Mouse (Mus musculus) layer of hippocampus, postnatal 25 days (tissue): ENCODE measurements around the gene Smc3. TPM values are rescaled to one million over a fixed set of nuclear protein-coding genes. Genes with fewer than 3 reads are reported as not detected.
"Not testable (repeated sequence)": the region's sequence is repeated elsewhere in the genome, so short reads cannot be mapped to it uniquely, and the experiment has no call there.

Experiments
- DNase-seq, 2 experiments: peaks; one replicate each; pipeline ENCODE4 v3.0.0; 2022; ENCODE audit warnings: mixed read lengths in 2 of 2, low spot score in 1 of 2; ENCODE audit errors: extremely low spot score in 1 of 2
- total RNA-seq, 2 experiments: library from RNA; stranded (reverse); gene quantifications; 2 replicates each; pipeline ENCODE4 v1.2.3; 2021

Gene Smc3
- total RNA-seq, 2 experiments from 2014 or later = 37.7 to 42.4 TPM

DNA sequence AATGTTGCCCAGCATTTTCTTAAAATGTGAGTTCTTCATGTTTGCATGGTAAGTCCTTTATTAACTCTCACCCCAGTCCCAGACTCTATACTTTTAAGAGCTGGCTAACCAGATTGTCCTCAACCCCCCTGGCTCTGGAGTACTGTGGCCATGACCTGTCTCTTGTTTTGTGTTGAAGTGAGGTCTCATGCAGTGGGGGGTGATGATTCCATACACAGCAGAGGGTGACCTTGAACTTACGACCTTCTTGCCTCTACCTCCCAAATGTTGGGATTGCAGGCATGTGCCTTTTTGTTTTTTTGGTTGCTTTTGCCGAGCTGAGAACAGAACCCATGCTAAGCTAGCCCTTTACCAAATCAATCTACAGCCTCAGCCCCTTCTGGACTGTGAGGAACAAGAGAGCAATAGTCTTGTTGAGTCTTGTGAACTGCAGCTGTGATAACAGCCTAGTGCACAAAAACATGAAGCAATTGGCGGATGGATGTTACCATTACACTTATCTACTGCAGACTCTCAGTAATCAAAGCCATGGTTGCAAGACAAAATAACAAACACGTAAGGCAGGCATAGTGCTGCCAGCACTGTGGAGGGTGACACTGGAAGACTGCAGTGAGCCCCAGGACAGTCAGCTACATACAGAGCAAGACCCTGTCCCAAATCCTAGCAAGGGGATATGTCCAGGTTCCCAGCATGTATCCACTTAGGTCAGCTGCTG lies 24.7 kb upstream of the Smc3 start:
- DNase-seq = no peak

DNA sequence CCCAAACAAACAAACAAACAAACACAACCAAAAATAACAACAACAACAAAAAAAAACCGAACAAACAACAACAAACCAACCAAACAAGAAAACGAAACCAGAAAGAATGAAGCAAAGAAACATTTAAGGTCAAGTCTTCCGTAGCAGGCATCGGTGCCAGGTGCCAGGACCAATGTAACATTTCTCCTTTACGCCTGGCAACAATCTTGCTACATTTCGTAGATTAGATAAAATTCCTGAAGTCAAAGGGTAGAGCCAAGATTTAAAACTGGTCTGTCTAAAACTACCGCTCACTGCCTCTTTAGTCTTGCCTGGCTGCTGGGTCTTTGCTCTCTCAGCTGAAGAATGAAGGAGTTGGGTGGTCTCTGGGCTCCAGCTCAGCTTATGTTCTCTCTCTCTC lies 24.1 kb upstream of the Smc3 start:
- DNase-seq = no peak

DNA sequence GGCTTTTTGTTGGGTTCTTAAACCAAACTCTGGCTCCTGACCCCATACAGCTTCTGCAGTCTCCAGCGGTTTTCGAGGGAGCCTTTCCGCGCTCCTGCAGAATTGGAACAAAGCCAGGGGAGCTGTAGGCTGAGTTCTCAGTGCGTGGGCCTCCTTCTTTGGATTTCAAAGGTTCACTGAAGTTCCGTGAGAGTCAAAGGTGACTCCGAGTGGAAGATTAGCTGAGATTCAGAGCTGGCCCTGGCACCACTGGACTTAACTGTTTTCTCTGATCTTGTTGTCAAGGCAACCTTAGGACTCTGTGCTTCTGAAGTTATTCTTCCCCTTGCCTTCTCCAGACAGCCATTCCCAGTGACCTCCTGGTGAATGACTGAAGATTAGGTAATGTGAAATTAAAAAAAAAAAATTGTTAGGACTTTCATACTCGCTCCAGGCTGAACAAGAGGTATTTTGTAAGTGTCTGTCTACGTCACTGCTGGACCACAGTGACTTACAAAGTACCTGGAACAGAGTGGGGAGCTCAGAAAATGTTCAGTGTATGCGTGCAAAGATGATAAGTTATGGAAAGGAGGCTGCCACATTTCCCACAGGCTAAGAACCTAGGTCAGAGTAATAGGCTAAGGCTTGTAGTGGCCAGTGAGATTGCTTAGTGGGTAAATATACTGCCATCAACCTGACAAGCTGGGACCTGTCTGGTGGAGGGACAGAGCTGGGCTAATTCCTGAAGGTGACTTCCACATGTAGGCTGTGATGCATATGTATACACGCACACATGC lies 23.0 kb upstream of the Smc3 start:
- no peak for DNase-seq

DNA sequence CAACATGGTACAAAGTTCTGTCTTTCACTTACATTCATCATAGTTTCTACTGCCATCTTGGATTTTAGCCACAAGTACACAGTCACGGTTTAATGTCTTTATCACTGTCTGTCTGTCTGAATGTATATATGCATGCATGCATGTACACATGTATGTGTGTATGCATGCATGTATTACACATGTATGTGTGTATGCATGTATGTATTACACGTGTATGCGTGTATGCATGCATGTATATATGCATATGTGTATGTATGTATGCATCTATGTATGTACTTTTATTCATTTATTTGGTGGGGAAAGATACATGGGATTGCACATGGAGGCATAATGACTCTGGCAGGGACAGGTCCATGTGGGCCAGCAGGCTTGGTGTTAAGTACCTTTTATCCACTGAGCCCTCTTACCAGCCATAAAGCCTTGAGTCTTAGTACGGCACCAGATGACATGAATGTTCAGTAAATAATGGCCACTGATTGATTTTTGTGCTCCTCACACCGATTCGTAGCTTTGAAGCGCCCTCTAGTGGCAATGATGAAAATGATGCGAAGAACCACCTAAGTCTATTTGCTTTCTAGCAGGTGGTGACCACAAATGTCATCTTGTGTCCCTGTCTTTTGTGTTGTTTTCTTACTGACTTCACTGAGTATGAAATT lies 21.5 kb upstream of the Smc3 start:
- peak; percentile 36 to 63 for DNase-seq

DNA sequence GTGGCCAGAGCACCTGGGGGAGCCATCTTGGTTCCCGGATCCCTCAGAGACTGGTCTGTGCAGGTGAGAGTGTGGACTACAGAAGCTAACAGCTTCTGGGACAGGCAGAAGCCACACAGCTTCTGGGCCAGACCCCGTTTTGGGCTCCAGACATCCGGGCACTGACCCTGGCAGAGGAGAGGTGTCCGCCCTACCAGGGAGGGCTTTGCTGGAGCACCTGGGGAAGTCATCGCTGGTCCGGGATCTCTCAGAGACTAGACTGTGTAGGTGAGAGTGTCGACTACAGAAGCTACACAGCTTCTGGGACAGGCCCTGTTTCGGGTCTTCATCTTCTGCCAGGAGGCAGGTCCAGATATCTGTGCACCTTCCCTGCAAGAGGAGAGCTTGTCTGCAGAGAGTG lies 19.9 kb upstream of the Smc3 start:
- not testable (repeated sequence) for DNase-seq

DNA sequence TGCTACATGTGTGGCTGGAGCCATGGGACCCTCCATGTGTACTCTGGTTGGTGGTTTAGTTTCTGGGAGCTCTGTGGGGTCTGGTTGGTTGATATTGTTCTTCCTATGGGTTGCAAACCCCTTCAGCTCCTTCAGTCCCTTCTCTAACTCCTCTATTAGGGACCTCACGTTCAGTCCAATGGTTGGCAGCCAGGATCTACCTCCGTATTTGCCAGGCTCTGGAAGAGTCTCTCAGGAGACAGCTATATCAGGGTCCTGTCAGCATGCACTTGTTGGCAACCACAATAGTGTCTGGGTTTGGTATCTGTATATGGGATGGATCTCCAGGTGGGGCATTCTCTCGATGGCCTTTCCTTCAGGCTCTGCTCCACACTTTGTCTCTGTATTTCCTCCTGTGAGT lies 12.5 kb upstream of the Smc3 start:
- not testable (repeated sequence) for DNase-seq

DNA sequence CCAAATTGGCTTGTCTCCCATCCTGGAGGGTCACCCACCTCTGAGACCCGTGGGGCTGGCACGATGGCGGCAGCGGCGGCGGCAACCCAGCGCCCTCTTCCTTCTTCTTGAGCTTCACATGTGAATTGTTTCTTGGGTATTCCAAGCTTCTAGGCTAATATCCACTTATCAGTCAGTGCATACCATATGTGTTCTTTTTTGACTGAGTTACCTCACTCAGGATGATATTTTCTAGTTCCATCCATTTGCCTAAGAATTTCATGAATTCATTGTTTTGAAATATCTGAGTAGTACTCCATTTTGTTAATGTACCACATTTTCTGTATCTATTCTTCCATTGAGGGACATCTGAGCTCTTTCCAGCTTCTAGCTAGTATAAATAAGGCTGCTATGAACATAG lies 11.2 kb upstream of the Smc3 start, which contains the start of gene Nutf2-ps1:
Nutf2-ps1 (minus strand) TSS at position 101 of the 400 bp plus-strand sequence.
- DNase-seq = not testable (repeated sequence)

DNA sequence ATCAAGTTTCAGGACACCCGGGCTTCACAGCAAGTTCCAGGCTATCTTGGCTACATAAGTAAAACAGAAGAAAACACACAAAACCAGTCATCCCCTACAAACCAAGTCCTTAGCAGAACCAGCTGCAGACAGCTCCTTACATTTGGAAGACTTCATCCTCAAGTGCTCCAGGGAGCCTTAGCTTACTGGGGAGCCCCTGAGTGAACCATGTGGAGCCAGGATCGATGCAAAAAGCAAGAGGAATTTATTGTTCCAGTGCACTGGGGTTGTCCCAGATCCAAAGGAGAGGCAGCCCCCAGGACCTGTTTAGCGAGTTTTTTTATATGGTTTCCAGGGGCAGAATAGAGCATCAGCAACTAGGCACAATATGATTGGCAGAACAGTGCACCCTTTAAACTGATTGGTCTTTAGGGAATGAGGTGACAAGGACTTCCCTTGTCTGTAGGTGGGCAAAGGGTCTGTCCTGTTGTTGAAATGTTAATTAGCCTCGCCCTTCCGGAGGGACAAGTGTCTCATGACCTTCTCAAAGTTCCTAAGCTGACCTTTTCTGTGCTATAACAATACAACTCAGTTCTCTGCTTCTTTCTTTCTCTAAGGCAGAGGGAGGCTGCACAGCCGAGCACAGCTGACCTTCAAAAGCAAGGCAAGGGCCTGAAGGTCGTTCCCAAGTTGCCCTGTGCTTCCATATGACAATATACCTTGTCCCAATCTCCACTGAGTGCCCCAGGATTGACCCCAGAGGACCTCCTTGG lies 3.3 kb upstream of the Smc3 start:
- DNase-seq = no peak

DNA sequence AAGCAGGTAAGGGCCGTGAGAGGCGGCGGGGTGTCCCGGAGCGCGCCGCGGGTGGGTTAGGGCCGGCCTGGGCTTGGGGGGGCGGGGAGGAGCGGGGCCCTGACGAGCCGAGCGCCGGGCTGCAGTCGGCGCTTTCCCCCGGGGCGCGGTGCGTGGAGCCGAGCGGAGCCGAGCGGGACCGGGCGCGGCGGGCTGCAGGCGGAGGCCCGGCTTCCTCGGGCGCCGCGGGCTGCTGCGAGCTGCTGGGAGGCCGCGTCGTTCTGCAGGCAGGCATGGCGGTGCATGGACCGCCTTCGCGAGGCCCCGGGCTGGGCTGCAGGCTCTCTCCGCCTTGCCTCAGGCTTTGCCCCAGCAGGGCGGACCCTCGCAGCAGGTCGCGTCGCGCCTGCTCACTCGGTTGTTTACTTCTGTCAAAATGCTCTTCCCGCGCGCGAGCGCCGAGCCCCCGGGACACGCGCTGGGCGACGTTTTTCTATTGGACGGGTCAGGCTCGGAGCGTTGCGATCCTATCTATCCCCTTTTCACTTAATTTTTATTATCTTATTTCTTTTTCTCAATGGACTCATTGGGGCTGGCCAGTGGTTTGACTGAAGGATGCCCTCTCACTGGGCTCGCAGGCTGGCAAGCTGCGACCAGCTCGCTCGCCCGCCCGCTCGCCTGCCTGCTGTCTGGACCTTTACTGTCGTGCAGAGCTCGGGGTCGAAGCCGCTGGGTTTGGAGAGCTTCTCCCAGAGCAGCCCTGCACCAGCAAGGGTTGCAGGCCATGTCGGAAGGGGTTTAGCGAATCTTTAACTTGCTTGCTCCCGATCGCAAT lies 558 bp downstream of the Smc3 start:
- peak; percentile 44 to 56 for DNase-seq

DNA sequence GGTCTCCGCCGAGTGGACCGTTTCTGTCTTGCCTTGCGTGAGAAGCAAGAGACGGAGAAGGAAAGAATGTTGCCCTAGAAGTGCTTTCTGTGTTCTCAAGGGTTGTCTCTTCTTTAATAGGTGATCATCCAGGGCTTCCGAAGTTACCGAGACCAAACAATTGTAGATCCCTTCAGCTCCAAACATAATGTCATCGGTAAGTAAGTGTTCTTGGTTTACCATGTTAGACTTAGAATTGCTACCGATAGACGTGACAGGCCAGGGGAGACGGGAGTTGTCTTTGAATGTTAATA lies 1.1 kb downstream of the Smc3 start:
- no peak for DNase-seq

DNA sequence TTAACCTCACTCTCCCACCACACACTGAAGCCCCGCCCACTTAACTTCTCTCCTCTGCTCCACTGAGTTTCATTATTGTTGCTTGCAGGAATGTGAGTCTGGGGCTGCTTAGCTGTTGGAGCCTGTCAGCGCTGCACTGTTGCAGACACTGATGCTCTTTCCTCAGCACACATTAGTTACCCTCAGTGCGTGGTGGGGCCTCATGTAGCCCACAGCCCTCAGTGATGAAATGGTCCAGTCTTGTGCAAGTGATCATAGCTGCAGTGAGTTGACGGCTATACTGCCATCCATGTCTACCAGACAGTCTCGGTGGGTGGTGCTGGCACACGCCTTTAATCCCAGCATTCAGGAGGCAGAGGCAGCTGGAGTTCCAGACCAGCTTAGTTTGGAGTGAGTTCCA lies 8.7 kb downstream of the Smc3 start:
- DNase-seq = peak in 1 of 2 experiments; percentile 8

DNA sequence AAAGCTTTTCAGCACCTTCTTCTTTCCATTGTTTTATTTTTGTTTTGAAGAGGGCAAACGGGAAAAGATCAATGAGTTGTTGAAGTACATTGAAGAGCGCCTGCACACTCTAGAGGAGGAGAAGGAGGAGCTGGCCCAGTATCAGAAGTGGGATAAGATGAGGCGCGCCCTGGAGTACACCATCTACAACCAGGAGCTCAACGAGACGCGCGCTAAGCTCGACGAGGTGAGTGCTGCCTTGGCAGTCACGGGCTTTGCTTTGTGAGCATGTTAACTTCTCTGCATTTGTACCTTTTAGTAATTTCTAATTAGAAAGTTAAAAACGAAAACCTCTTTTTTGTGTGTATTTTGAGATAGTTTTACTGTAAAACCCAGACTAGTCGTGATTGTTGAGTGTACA lies 21.5 kb downstream of the Smc3 start:
- DNase-seq = no peak

DNA sequence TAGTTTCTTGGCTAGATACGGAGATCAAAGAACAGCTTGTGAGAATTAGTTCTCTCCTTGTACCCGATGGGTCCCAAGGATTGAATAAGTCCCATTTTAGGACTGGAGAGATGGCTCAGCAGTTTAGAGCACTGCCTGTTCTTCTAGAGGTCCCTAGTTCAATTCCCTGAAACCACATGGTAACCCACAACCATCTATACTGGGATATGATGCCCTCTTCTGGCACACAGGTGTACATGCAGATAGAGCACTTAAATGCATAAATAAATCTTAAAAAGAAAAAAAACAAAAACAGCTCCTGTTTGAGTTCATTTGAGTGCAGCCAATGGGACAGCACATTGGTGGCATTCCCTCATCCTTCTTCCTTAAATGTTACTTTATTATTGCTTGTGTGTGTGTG lies 37.8 kb downstream of the Smc3 start:
- no peak for DNase-seq

DNA sequence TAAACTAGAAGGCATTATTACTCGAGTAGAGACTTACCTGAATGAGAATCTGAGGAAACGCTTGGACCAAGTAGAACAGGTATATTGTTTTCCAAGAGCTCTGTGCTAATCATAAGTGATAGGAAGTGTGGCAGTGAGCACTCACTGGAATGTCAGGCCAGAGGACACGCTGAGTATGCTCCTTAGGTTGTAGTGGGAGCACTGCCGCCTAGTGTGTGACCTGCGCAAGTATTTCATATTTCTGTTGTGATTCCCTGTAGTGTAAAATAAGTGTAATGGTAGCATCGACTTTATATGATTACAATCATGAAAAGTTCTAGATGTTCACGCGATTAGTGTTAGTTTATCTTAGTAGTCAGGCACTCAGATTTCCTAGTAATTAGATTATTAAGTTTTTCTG lies 38.5 kb downstream of the Smc3 start:
- no peak for DNase-seq

DNA sequence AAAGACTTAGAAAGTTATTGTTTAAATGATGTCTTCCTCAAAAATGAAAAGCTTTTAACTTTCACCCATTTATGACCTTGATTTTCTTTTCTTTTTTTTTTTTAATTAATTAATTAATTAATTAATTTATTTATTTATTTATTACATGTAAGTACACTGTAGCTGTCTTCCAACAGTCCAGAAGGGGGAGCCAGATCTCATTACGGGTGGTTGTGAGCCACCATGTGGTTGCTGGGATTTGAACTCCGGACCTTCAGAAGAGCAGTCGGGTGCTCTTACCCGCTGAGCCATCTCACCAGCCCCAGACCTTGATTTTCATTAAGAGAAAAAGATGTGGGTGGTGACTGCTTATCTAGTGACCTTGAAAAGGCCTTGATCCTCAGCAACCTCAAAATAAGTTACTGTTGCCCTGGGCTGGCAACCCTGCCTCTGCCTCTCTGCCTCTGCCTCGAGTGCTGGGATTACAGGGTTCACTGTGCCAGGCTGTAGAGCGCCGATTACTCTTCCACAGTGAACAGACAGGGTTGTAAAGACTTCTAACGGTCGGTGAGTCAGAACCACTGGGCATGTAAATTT lies 43.9 kb downstream of the Smc3 start:
- DNase-seq = no peak

DNA sequence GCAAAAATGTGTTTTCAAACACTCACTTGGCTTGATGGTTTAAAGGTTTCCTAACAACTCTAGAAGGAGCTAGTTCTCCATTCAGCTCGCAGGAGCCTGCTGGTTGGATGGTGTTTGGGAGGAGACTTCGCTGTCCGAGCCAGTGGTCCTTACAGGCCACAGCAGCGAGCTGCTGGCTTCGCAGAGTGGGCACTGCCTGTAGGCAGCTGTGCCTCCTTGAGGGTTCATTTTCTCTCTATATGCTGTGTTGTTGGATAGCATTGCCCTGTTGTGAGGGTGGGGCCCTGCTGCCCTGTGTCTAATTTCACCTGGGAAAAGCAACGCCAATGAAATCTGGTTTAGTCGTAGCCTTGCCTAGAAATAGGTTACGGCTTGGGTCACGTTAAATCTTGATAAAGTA lies 47.1 kb downstream of the Smc3 start:
- DNase-seq = no peak

DNA sequence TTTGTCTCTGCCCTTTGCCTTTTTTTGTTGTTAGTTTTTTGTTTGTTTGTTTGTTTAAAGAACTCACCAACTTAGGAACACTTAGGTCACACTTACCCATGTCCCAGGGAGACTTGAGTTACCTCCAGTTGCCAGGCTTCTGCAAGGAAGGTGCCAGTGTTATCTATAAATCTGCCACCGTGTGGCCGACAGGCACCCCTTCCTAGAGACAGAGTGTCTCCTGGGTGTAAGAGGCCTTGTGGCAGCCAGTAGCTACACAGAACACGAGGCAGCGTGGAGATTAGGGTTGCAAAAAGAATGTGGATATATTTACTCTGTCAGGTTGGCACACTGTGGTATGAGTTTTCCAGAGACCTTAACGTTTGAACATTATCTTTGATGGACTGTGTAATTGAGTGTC lies 47.9 kb downstream of the Smc3 start:
- DNase-seq = no peak

DNA sequence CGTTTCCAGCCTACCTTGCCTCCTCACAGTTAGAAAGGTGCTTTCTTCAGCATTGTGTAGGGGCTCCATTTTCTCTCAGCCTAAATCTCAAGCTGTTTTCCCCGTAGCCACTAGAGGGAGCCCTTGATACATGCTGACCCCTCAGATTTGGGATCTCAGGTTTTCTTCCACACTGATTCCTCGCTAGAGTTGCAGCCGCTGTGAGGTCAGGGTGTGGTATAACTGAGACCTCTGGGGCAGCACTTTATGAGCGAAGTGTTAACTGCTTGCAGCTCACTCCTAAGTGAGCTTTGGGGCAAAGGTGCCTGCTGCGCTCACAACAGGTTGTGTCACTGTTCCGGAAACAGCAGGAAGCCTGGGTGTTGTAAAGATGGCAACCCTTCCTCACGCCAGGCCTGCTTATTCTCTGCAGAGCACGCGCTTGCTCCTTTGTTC lies 48.6 kb downstream of the Smc3 start:
- peak; percentile 61 to 69 for DNase-seq

DNA sequence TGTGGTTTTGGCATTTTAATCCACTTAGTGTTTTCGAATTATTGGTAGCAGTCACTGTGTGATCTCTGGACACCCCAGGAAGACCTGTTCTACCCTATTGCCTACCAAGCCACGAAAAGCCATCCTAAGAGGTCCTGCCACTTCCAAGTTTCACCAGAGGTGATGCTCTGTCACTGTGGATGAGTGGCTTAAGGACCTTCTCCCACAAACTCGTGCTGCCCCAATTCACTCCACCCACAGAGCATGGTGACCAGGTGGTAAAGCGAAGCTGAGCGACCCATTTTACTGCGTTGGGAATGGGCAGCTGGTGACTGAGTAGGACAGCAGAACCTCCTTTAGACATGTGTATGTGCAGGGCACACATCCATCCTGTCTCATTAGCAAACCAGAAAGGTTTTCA lies 49.2 kb downstream of the Smc3 start:
- DNase-seq = no peak

DNA sequence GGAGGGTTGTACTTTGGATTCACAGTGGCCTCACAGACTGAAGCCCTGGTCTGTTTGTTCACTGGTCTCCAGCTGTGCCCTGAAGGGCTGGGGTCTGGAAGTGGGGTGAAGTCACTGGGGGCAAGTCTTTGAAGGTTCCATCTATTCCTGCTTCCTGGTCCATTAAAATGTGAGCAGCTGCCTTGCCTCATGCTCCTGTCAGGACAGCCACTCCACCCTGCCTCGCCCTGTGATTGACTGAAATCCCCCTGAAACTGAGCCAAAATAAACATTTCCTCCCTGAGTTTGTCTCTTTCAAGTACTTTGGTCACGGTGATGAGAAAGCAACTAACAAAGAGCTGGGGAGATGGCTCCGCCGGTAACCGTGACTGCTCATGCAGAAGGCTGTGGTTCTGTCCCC lies 49.6 kb downstream of the Smc3 start:
- DNase-seq = no peak
